Mouse (Mus musculus) lung, postnatal 36 days (tissue): ENCODE results near the gene Stip1.
A peak's percentile ranks its signal among the peaks of the same experiment; 100 is the strongest.

ENCODE experiments used
- DNase-seq: peaks from one replicate; pipeline ENCODE4 v3.0.0; 2022; ENCODE audit warnings: mixed read lengths

Stip1 gene

DNA sequence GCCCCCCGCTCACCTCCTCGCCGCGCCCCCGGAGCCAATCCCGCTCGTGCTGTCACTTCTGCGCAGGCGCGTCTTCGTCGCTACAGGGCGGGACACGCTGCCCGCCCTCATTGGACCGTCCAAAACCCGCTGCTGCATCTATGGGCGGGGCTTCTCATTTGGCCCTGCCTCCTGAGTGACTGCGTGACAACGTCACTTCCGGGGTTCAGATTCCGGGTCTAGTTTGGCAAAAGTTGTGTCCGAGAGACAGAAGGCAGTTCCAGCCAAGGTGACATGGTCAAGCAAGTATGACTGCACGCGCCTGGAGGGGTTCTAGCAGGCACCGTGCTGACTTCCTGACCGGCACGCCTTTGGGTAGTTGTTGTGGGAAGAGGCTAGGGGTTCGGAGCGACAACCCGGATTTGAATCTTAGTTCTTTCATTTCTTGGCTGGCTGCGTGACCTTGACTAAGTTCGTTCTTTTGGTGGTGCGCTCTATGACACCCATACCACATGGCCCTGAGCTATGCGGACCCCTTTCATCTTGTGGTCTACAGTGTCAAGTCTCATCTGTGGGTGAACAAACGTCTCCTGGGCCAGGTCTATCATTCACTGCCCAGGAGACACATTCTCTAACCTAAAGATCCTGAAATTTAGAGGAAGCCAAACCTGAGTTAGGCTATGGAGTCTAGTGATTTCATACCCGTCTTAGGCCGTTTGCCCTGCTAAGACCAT is 59.2 kb downstream of the Stip1 start, which contains the start of gene Fkbp2:
Fkbp2 (minus strand) TSS at position 121 of the 713 bp plus-strand sequence.
- peak; percentile 99 for DNase-seq

DNA sequence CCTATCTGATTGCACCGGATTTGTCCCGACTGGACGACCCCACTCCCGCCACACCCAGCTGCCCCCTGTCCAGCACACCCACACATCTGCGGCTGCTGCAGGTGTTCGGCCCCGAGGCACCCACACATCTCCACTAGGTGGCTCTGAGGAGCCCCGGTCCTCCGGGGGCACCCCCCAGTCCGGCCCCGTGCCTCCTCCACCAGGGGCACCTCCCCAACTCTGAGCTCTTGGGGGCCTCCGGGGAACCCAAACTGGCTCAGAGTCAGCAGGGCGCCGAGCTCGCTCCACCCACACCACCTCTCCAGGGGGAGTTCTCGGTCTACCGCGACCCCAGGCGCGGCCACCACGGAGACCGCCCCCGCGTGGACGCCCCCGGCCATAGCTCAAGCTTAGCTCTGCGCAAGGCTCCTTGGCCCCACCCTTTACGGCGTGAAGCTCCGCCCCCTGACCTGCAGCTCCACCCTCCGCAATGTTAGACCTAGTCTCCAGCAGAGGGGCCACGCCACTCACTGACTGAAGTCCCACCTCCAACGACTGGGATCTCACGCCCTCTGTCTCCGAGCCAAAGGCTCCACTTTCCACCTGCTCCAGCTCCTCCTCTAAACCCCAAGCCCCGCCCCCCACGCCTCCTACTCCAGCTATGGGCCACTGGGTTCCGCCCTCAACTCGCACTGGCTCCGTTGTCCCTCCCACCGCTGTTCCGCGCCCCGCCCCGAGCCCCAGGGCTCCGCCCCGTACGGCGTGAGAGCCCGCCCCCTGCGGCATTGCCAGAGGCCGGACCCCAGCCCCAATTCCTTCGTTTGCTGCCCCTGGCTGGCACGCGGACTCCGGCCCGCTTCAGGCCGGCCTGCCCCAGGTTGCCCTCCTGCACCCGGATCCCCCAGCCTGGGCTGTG is 60.0 kb downstream of the Stip1 start:
- DNase-seq: peak; percentile 100

DNA sequence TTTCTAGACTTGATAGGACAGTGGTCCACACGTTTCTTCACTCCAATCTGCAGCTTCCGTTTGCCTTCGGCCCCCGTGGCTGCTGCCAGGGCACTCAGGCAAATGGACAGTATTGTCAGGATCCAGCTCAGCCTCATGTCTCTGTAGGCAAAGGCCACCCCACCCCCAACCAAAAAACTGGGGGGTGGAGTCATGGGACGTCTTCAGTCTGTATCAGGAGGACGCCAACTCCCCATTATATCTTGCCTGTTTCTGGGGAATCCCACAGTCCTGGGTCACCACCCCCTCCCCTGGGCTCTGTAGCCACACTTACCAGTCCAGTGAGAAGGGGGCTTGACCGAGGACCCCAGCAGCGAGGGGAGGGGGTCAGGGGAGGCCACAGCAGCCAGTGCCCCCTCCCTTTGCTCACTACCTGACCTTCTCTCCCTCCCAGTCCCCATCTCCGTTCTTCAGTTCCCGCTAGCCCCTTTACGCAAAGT is 60.7 kb downstream of the Stip1 start:
- no peak for DNase-seq

DNA sequence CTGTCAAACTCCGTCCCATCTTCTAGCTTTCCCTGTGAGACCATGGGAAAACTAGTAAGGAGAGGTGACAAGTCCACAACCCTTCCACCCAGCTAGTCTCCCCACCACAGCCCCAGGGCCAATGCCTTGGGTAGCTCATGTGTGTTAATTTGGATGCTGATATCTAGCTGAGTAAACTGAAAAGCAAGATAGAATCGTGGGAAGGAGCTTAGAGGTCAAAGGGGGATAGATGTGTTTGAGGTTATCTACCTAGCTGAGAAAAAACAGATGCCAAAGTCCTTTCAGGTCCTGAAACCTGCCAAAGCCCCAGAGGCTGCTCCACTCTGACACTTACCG is 61.2 kb downstream of the Stip1 start:
- DNase-seq: no peak

DNA sequence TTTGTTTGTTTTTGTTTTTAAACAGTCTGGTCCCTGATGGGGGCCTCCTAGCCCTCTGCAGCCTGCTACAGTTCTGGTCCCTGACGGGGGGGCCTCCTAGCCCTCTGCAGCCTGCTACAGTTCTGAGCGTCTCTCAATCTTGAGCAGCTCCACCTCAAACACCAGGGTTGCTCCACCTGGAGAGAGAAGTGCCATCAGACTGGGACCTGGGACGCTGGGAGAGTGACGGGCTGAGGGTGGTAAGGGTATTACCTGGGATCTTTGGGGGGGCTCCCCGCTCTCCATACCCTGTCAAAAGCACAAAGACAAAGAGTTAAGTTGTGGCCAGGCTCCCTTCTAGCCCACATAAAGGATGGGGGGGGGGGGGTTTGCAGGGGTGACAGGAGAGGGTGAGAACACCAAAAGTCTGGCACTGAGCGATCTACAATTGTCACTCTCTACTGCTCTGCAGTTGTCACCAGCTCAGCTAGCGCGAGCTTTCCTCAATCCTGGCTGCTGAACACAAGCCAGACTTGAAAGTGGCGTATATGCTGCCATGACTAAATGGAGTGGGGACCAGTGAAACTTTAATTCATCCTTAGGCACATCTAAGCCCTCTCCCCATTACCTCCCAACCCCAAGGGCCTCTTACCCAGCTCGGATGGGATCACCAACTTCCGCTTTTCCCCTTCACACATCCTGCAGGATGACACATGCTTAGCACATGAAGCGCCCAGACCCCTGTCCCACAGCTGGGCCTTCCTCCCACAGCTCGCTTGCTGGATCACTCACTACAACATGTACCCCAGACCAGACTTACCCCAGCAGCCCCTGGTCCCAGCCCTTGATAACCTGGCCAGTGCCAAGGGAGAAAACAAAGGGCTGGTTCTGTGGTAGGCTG is 61.8 kb downstream of the Stip1 start:
- DNase-seq: no peak

DNA sequence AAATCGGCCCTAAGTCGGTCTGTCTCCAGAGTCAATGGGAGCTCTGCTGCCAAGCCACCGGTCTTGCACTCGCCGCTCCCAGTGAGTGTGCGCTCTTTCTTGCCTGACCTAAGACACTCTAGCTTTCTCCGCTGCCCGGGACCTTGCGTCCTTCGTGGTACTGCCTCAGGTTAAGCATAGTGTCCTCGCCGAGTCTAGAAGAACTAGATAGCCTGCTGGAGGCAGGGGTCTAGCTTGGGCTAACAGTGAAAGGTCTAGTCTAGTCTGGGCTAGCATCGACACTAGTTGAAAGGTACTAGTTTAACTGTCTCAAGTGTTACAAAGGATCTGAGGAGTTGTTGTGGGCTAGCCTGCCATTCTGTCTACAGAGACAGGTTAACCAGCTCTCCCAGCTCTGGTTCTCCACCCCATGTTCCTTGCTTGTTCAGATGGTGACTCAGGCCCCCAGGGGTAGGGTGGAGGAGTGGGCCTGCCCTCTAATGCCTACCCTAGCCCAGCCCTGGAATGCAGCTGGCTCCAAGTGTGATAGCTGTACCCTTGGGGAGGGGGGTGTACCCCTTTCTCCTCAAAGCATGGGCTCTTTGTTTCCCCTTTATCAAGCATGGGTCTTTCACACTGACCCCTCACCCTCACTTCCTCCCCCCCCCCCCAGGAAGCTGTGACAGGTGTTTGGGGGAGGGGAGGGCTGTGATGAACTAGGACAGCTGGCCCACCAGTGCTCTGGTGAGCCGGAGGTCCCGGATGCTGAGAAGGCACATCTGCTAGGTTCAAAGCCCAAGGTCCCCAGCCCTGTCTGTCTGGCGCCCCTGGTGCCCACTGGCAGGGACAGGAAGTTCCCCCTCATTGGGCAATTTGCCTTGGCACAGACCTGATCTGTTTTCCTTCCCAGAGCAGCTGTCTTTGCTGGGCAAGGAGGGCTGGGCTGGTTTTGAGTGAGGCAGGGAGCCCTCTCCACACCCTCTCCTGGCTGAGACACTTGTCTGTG is 63.9 kb downstream of the Stip1 start, which contains the start of gene Plcb3:
Plcb3 (minus strand) TSS at position 934 of the 985 bp plus-strand sequence.
- peak; percentile 77 for DNase-seq

DNA sequence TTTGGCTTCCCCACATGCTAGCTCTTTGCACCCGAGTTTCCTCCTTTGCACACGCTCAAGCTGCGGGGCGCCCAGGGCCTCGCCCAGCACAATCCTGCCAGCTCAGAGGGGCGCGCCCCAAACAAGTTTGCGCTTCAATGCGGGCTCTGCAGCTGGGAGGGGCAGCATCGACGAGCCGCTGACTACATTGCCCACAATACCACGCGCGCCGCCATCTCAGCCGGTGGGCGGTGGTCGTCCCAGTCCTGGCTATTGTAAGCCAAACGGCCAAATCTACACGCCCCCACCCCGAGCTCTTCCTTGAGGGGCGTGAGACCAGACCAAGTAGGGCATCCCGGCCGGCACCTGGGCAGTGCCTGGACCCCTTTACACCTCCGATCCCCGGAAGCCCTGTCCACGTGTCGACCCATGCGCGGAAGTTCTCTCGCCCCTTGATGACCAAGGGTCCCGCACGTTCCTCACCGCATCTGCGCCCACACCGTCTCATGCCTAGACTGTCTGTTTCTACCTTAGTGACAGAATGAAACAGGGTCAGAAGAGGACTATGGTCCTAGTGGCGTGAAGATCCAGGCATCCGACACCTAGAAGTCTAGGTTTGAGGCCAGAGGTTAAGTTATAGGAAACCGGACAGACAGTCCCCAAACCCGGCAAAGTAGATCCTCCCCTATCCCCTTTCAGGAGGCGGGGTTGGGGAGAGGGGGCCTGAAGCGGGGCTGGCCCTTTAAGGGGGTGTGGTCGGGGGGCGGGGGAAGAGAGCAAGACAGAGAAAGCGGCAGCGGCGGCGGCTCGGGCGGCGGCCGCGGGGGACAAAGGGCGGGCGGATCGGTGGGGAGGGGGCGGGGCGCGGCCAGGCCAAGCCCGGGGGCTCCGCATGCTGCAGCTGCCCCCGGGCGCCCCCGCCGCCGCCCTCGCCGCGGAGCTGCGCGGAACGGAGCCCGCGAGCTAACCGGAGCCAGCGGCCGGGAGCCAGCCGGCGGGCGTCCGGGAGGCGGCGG is 65.3 kb downstream of the Stip1 start, which contains the start of gene Ppp1r14b:
Ppp1r14b (plus strand) TSS at position 758 of the 995 bp plus-strand sequence.
- peak; percentile 87 for DNase-seq

DNA sequence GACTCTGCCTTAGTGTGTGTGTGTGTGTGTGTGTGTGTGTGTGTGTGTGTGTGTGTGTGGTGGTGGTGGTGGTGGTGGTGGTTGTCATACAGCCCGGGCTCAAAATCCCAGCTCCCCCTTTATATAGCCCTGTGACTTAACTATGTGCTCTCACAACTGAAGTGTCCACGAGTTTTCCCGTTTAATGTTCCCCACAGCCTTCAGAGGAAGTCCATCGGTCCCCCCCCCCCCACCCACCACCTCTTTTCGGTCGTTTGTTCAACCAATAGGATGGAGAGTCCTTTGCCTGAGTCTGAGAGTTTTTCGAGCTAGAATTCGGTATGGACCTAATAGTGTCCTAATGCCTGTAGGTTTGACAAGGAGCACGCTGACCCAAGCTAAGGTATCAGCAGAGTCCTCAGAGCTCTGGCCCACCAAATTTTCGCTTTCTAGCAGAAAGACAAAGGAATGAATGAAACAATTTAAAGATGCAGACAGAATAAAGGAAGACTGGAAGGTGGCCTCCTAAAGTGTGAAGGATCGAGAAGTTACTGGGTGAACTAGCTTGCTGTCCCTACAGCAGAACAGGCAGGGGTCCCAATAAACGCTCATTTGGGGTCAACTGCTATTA is 66.1 kb downstream of the Stip1 start:
- DNase-seq: no peak

DNA sequence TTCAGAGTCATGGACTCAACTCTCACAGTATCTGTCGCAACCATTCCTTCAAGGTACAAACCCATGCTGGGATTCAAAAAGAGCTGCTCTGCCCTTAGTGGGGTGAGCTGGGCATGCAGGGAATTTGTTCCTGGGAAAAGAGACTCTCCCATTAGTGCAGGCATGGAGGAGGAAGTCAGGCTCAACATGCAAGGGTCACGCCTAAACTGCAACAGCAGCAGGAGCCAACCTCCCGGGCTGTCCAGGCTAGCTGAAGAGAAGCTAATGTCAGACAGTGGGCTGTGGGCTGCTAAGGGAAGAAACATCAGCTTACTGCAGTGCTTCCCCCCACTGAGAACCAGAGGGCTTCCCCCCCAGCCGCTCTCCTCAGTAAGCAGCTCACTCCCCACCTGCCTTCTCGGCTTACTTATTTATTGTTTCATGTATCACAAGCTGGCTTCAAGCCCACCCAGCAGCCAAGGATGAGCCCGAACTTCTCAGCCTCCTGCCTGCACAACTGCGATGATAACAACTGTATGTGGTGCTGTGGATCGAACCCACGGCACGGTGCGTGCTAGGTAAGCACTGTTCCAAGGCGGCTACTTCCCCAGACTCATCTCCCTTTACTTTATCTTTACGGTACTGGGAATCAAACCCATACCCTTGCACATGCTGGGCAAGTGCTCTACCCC is 67.4 kb downstream of the Stip1 start:
- DNase-seq: no peak

DNA sequence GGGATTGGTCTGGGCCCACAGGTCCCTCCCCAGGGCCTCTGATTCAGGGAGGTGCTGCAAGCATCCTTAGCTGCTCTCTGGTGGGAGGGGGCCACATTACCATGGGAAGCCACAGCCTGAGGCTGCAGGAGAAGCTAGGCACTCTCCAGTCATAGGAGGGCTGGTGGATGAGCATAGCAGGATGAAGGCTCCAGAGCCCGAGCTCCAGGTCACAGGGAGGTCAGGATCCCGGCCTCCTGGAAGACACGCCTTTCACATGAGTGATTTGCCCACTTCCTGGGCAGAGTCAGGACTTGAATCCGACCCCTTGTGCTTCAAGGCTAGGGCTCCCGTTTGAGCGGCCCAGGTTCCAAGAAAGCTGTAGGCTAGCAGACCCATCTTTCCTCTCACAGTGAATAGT is 68.1 kb downstream of the Stip1 start:
- no peak for DNase-seq
